Mouse (Mus musculus): ENCODE measurements around the gene Gm9844. TPM values are rescaled to one million over a fixed set of nuclear protein-coding genes. Genes with fewer than 3 reads are reported as not detected.
"Not testable (repeated sequence)": the region's sequence is repeated elsewhere in the genome, so short reads cannot be mapped to it uniquely, and the experiment has no call there.

The Gm9844 gene
- polyA plus RNA-seq, 1 experiment from 2014 or later: 29.8 TPM

DNA sequence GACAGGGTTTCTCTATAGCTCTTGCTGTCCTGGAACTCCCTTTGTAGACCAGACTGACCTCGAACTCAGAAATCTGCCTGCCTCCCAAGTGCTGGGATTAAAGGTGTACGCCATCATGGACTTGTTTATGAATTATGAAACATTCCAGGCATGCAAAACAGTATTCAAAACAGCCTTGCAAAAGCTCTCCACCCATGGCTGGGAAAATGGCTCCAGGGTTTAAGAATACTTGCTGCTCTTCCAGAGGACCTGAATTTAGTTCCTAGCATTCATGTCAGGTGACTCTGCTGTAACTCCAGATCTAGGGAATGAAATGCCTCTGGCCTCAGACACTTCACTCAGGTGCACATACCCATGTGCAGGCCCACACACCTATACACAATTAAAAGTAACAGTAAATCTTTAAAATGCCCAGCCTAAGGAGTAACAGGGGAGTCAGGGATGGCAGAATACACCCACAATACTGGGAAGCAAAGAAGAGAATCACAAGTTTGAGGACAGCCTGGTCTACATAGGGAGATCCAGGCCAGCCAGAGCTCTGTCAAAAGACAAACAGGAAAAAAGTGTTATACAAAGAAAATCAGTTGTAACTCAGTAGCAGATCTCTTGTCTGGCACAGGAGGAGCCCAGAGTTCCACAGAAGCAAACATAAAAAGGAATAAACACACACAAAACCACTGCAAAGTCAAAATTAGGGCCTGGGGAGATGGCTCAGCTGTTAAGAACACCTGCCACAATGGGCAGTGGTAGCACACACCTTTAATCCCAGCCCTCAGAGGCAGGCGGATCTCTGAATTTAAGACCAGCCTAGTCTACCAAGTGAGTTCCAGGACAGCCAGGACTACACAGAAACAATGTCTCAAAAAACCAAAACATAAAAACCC lies 29.5 kb downstream of the Gm9844 start:
- Histone ChIP-seq H3K9ac (no peak overlapping the region), H3K9me3 (replicated peaks) (no peaks in the 10 kb centered on the region), H3K36me3 (ENCODE audit: poor library complexity, severe bottlenecking) (peaks cover 49% of the 10 kb centered on the region), H3K4me1 (peaks cover 16% of the 10 kb centered on the region), H3K4me2 (no peak overlapping the region), H3K27ac (no peak overlapping the region), H3K27me3 (no peaks in the 10 kb centered on the region), H3K4me3 (no peak overlapping the region)
- 73% methylated on average over 3 of the region's 3 CpGs for WGBS
- ATAC-seq: no peak

DNA sequence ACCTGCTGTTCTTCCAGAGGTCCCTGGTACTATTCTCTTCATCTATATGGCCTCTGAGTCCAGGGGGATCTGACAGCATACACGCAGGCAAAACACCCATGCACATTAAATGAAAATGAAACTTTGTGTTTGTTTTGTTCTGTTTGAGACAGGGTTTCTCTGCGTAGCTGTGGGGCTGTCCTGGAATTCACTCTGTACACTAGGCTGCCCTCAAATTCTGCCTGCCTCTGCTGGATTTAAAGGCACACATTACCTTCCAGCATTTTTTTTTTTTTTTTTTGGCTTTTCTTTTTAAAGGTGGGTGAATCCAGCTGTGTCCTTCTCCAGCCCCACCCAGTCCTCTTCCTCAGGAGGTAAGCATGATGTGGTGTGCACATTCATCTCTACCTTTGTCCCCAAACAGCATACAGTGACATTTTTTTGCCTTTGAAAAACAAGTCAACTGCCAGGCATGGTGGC lies 30.1 kb downstream of the Gm9844 start:
- no peak overlapping the region for H3K4me3 ChIP-seq
- H3K27ac ChIP-seq: no peak overlapping the region
- WGBS: 76% methylated on average over 2 of the region's 2 CpGs
- peaks cover 42% of the 10 kb centered on the region for H3K36me3 ChIP-seq (ENCODE audit: poor library complexity, severe bottlenecking)
- no peak overlapping the region for H3K4me2 ChIP-seq
- H3K27me3 ChIP-seq: no peaks in the 10 kb centered on the region
- H3K4me1 ChIP-seq: peaks cover 9% of the 10 kb centered on the region
- H3K9ac ChIP-seq: no peak overlapping the region
- no peak for ATAC-seq
- no peaks in the 10 kb centered on the region for H3K9me3 ChIP-seq (replicated peaks)

DNA sequence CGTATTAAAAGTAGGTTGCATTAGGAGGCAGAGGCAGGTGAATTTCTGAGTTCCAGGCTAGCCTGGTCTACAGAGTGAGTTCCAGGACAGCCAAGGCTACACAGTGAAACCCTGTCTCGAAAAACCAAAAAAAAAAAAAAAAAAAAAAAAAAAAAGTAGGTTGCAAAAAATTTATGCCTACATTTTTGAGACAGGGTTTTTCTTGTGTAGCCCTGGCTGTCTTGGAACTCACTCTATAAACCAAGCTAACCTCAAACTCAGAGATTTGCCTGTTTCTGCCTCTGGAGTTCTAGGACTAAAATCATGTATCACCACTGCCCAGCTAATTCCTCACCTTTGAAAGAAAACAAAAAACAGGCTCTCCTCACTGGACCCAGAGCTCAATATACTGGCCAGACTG lies 33.7 kb downstream of the Gm9844 start:
- H3K27me3 ChIP-seq; H3K9ac ChIP-seq; ATAC-seq; H3K9me3 ChIP-seq (replicated peaks); H3K36me3 ChIP-seq (ENCODE audit: poor library complexity, severe bottlenecking); H3K4me3 ChIP-seq; H3K4me2 ChIP-seq; H3K27ac ChIP-seq; H3K4me1 ChIP-seq: not testable (repeated sequence)
- 91% methylated on average over 2 of the region's 2 CpGs for WGBS

DNA sequence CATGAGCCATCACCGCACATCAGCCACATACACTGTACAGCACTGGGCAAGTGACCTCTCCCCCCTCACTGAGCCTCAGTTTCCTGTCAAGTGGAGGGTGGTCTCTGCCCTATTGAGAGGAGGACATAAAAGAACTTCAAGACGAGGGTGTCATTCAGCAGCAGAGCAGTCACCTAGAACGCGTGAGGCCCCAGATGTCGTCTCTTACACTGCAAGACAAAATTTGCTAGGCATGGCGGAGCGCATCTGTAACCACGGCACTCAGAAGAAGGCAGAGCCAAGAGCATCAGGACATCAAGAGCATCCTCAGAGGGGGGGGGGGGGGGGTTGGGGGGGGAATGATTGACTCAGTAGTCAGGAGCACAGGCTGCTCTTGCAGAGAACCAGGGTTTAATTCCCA lies 34.3 kb downstream of the Gm9844 start:
- no peaks in the 10 kb centered on the region for H3K27me3 ChIP-seq
- H3K4me2 ChIP-seq: no peak overlapping the region
- H3K36me3 ChIP-seq (ENCODE audit: poor library complexity, severe bottlenecking): peaks cover 2% of the 10 kb centered on the region
- no peak overlapping the region for H3K27ac ChIP-seq
- no peak for ATAC-seq
- H3K4me1 ChIP-seq: no peaks in the 10 kb centered on the region
- no peak overlapping the region for H3K9ac ChIP-seq
- 77% methylated on average over 8 of the region's 8 CpGs for WGBS
- no peak overlapping the region for H3K4me3 ChIP-seq
- H3K9me3 ChIP-seq (replicated peaks): no peaks in the 10 kb centered on the region

DNA sequence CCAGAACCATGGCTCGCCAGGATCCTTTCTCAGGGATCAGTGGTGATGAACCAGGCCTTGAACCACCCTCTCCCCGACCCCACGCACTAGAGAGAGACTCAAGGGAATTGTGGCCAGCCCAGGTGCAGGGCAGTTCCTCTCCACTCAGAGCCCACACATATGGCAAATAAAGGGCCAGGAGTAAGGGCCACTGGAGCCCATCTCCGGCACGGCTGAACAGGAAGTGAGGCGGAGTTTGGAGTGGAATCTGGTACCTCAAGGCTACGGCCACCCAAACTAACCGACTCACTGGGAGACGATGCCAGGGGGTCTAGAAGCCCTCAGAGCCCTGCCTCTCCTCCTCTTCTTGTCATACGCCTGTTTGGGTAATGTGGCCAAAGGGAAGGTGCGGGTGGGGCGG lies 35.2 kb downstream of the Gm9844 start, which contains the start of gene Cd79a:
Gene Cd79a, plus strand, starts transcription at position 158 of the 400 bp plus-strand sequence.
- no peaks in the 10 kb centered on the region for H3K27me3 ChIP-seq
- no peak within 1 kb of the TSS for H3K9ac ChIP-seq
- no peak for ATAC-seq
- no peaks in the 10 kb centered on the region for H3K4me1 ChIP-seq
- H3K27ac ChIP-seq: no peak within 1 kb of the TSS
- H3K36me3 ChIP-seq (ENCODE audit: poor library complexity, severe bottlenecking): no peaks in the 10 kb centered on the region
- no peak within 1 kb of the TSS for H3K4me3 ChIP-seq
- H3K4me2 ChIP-seq: no peak within 1 kb of the TSS
- H3K9me3 ChIP-seq (replicated peaks): no peaks in the 10 kb centered on the region
- 85% methylated on average over 12 of the region's 12 CpGs for WGBS

DNA sequence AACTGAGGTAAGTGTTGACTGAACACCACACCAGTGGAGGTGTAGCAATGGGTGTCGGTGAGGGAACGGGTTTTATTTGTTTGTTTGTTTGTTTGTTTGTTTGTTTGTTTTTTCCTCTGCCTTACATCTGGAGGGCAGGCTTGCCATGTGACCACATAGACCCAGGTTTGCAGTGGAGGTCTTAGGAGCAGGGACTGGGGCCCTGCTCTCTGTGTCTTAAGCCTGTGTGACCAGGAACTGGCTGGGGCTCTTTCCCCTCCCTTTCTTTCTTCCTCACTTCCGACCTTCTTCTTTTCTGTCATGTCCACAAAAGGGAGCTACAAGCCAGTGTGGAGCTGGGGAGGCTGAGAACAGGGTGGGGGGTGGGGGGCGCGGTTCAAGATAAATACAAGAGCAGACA lies 35.9 kb downstream of the Gm9844 start:
- no peak overlapping the region for H3K4me3 ChIP-seq
- no peaks in the 10 kb centered on the region for H3K36me3 ChIP-seq (ENCODE audit: poor library complexity, severe bottlenecking)
- 84% methylated on average over 5 of the region's 5 CpGs for WGBS
- no peak overlapping the region for H3K27ac ChIP-seq
- ATAC-seq: no peak
- H3K4me1 ChIP-seq: no peaks in the 10 kb centered on the region
- no peak overlapping the region for H3K9ac ChIP-seq
- H3K9me3 ChIP-seq (replicated peaks): no peaks in the 10 kb centered on the region
- H3K4me2 ChIP-seq: no peak overlapping the region
- H3K27me3 ChIP-seq: no peaks in the 10 kb centered on the region

DNA sequence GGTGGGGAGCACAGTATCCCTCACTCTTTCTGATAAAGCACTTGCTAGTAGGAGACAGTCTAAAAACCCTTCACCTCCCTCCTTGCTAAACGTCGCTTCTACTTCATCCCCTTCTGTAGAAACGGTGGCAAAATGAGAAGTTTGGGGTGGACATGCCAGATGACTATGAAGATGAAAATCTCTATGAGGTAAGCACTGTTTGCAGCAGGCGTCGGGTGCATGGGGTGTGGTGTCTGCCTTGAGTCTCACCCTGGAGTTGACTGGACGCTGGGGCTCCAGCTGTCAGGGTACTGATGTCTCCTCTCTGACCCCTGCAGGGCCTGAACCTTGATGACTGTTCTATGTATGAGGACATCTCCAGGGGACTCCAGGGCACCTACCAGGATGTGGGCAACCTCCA lies 39.1 kb downstream of the Gm9844 start:
- Histone ChIP-seq H3K4me2 (no peak overlapping the region), H3K4me3 (no peak overlapping the region), H3K9me3 (replicated peaks) (no peaks in the 10 kb centered on the region), H3K27ac (no peak overlapping the region), H3K36me3 (ENCODE audit: poor library complexity, severe bottlenecking) (no peaks in the 10 kb centered on the region), H3K9ac (no peak overlapping the region), H3K27me3 (no peaks in the 10 kb centered on the region), H3K4me1 (peaks cover 23% of the 10 kb centered on the region)
- WGBS: 89% methylated on average over 6 of the region's 6 CpGs
- ATAC-seq: no peak

DNA sequence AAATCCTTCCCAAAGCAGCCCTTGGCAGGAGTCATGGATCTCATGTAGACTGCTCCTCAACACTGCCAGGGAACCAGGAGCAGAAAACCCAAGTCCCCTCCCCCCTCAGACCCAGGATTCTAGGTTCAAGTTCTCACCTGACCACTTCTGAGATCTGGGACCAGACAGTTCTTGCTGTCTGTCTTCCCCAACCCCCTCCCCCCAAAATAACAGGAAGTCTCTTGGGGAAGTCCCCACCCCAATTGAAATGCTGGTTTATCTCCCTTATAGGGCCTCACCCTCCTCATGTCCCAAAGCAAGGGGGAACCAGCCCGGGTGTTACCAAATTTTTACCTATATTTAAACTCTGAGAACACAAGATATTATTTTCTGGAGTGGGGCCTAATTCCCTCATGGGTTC lies 39.8 kb downstream of the Gm9844 start:
- H3K9me3 ChIP-seq (replicated peaks): no peaks in the 10 kb centered on the region
- H3K4me1 ChIP-seq: peaks cover 31% of the 10 kb centered on the region
- H3K4me2 ChIP-seq: no peak overlapping the region
- no peak overlapping the region for H3K4me3 ChIP-seq
- 74% methylated on average over 1 of the region's 1 CpGs for WGBS
- no peak overlapping the region for H3K9ac ChIP-seq
- H3K36me3 ChIP-seq (ENCODE audit: poor library complexity, severe bottlenecking): 0 out of 2 replicates have a peak, but pooled peaks cover 3% of the 10 kb centered on the region
- H3K27ac ChIP-seq: peak overlapping the region; percentile 48; the same call in 1 of the 2 replicates
- H3K27me3 ChIP-seq: no peaks in the 10 kb centered on the region
- no peak for ATAC-seq

DNA sequence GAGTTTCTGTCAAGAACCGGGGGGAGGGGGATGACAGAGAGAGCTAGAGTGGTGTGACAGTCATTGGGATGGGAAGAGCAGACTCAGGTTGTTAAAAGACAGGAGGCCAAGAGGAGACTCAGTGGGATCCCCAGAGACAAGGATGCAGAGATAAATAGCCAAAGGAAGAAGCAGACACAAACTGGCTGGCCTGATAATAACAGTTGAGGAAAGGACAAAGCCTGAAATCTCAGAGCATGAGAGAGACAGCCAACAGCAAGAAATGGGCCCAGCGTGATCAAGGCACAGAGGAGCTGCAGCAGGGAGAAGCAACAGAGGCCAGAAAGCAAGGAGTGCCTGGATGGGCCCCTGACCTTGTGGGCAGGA lies 40.2 kb downstream of the Gm9844 start:
- Histone ChIP-seq H3K27ac (peak overlapping the region; percentile 54), H3K9ac (0 out of 2 replicates have a peak overlapping the region, but pooled peaks have one; percentile 26), H3K4me2 (peak overlapping the region; percentile 75), H3K4me1 (peaks cover 35% of the 10 kb centered on the region), H3K9me3 (replicated peaks) (no peaks in the 10 kb centered on the region), H3K27me3 (no peaks in the 10 kb centered on the region), H3K36me3 (ENCODE audit: poor library complexity, severe bottlenecking) (0 out of 2 replicates have a peak, but pooled peaks cover 3% of the 10 kb centered on the region), H3K4me3 (peak overlapping the region; percentile 66)
- WGBS: 74% methylated on average over 2 of the region's 2 CpGs
- ATAC-seq: no peak

DNA sequence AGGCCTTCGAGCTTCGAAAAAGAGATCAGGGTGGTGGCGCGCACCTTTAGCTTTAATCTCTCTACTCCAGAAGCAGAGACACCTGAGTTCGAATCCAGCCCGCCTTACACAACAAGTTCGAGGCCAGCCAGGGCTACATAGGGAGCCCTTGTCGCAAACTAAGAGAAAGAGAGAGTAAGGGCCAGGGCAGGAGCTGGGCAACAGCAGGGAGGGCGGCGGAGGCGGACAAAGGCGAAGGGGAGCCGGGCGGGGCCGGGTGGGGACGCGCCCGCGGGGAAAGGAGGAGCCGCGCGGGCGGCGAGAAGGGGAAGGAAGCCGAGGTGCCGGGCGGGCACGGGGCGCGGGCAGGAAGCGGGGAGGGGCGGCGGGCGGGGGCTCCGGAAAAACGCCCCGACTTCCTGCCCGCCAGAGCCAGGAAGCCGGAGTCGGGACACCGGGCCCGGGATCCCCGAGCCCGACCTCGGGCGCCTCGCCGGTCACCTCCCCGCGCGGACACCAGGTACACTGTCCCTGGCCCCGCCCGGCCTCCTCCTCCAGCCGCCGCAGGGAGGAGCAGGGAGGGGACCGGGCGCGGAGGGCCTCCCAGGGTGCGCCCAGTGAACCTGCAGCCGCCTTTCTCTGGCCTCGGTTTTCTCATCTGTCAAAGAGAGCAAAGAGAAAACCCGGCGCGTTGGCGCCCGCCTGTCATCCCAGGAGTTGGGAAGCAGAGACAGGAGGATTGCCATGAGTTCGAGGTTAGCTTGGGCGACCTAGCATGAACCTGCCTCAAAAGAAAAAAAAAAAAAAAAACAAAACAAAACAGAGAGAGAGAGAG lies 40.8 kb downstream of the Gm9844 start, which contains the start of gene Arhgef1:
Gene Arhgef1, plus strand, starts transcription at position 283 of the 814 bp plus-strand sequence.
- peak within 1 kb of the TSS; percentile 79 for H3K9ac ChIP-seq
- peaks cover 6% of the 10 kb centered on the region for H3K36me3 ChIP-seq (ENCODE audit: poor library complexity, severe bottlenecking)
- peaks cover 38% of the 10 kb centered on the region for H3K4me1 ChIP-seq
- no peaks in the 10 kb centered on the region for H3K9me3 ChIP-seq (replicated peaks)
- peak within 1 kb of the TSS; percentile 54 for H3K27ac ChIP-seq
- no peaks in the 10 kb centered on the region for H3K27me3 ChIP-seq
- no peak for ATAC-seq
- peak within 1 kb of the TSS; percentile 66 for H3K4me3 ChIP-seq
- H3K4me2 ChIP-seq: peak within 1 kb of the TSS; percentile 75
- WGBS: 11% methylated on average over 38 of the region's 68 CpGs

DNA sequence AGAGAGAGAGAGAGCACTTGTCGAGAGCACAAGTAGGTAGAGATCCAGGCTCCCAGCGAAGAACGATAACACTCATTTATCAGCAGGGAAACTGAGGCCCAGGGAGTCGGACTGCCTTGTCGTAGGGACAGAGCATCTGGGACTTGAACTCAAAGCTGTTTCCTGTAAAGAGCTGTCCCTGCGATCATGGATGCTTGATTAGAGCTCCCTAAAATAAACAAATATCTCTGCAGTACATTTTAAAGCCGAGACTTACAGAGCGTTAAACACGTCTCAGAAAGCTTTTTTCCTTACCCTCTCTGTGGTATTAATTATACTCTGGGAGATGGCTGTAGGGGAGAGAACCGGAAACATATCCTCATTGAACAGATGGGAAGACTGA lies 41.4 kb downstream of the Gm9844 start:
- ATAC-seq: no peak
- no peak overlapping the region for H3K27ac ChIP-seq
- H3K4me2 ChIP-seq: peak overlapping the region; percentile 75
- no peaks in the 10 kb centered on the region for H3K9me3 ChIP-seq (replicated peaks)
- H3K4me1 ChIP-seq: peaks cover 38% of the 10 kb centered on the region
- no peaks in the 10 kb centered on the region for H3K27me3 ChIP-seq
- 47% methylated on average over 10 of the region's 10 CpGs for WGBS
- H3K9ac ChIP-seq: peak overlapping the region; percentile 79
- H3K36me3 ChIP-seq (ENCODE audit: poor library complexity, severe bottlenecking): peaks cover 12% of the 10 kb centered on the region
- peak overlapping the region; percentile 66 for H3K4me3 ChIP-seq

DNA sequence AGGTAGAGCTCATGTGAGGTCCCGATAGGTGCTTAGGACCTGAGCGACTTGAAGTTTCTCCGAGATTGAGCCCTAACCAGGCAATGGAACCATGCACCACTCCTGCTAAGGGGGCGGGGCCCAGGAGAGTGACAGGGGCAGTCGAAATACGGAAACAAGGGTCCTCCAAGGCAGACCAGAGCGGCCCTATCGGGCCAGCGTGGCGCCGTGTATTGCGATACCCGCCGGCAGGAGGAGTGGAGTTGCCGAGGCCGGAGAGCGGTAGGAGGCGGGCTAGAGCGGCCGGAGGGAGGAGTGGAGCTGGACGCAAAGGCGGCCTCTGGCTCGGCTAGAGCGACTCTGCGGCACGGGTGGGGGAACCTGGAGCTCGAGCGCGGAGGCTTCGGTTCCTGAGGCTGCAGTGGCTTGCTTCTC lies 42.1 kb downstream of the Gm9844 start:
- Histone ChIP-seq H3K4me2 (peak overlapping the region; percentile 75), H3K27ac (peak overlapping the region; percentile 31; the same call in 1 of the 2 replicates), H3K9ac (peak overlapping the region; percentile 85), H3K36me3 (ENCODE audit: poor library complexity, severe bottlenecking) (peaks cover 18% of the 10 kb centered on the region), H3K9me3 (replicated peaks) (no peaks in the 10 kb centered on the region), H3K27me3 (no peaks in the 10 kb centered on the region), H3K4me3 (peak overlapping the region; percentile 66), H3K4me1 (peaks cover 38% of the 10 kb centered on the region)
- WGBS: under 1% methylated on average over 30 of the region's 30 CpGs
- ATAC-seq: peak; percentile 99

All from forebrain, embryonic 13.5 days (tissue).